Mouse (Mus musculus) forebrain, embryonic 12.5 days (tissue): Measurements from ENCODE around the gene Aifm2. TPM values are rescaled to one million over a fixed set of nuclear protein-coding genes. Genes with fewer than 3 reads are reported as not detected.

Experiments used
- ATAC-seq: fragments of 200-750 bp; cut with Nextera tagmentation; 2 replicates; pipeline ENCODE4 v1.8.0; 2017; ENCODE audit warnings: moderate TSS enrichment; ENCODE audit not compliant: low FRiP score
- H3K27ac ChIP-seq: fragments of 300-500 bp; sonication (generic); 2 replicates; pipeline ENCODE4 v1.5.1; 2016; ENCODE audit warnings: mild to moderate bottlenecking
- H3K27me3 ChIP-seq: fragments of 300-500 bp; sonication (generic); 2 replicates; pipeline ENCODE4 v1.6.1; 2016; ENCODE audit warnings: mild to moderate bottlenecking
- H3K36me3 ChIP-seq: fragments of 300-500 bp; sonication (generic); replicated peaks from 2 replicates; pipeline ENCODE4 v1.6.1; 2016; ENCODE audit warnings: mild to moderate bottlenecking
- H3K4me1 ChIP-seq: fragments of 300-500 bp; sonication (generic); 2 replicates; pipeline ENCODE4 v1.6.1; 2016
- H3K4me2 ChIP-seq: fragments of 300-500 bp; sonication (generic); 2 replicates; pipeline ENCODE4 v1.6.1; 2016; ENCODE audit warnings: mild to moderate bottlenecking, moderate library complexity
- H3K4me3 ChIP-seq: fragments of 300-500 bp; sonication (generic); replicated peaks from 2 replicates; pipeline ENCODE4 v1.5.1; 2016; ENCODE audit warnings: mild to moderate bottlenecking
- H3K9ac ChIP-seq: fragments of 300-500 bp; sonication (generic); 2 replicates; pipeline ENCODE4 v1.6.1; 2016; ENCODE audit warnings: mild to moderate bottlenecking
- H3K9me3 ChIP-seq: fragments of 300-500 bp; sonication (generic); 2 replicates; pipeline ENCODE4 v1.6.1; 2016
- WGBS: fragments of 180-500 bp; shearing (Covaris S2); methylation state at CpG from one replicate; pipeline ENCODE4 v1.1.7; 2016; 5-methylcytosine and 5-hydroxymethylcytosine counted together
- polyA plus RNA-seq: library from polyadenylated mRNA; unstranded; fragments of >200 nt; fragmentation: Nextera tagmentation; extraction: Ambion mirVana; gene quantifications from 2 replicates; pipeline ENCODE4 v1.2.1, GENCODE M21; 2016

Gene Aifm2
- polyA plus RNA-seq, 1 experiment from 2014 or later, result 6.1 TPM

- H3K9ac ChIP-seq, result no peak overlapping the region
- H3K36me3 ChIP-seq, result no peaks in the 10 kb centered on the region
- H3K27me3 ChIP-seq, result 0 out of 2 replicates have a peak, but pooled peaks cover 4% of the 10 kb centered on the region
- H3K4me1 ChIP-seq, result no peaks in the 10 kb centered on the region
- H3K9me3 ChIP-seq, result no peaks in the 10 kb centered on the region
- ATAC-seq, result no peak
- H3K27ac ChIP-seq, result no peak overlapping the region
- WGBS, result 85% methylated on average over 3 of the region's 3 CpGs
- no peak overlapping the region for H3K4me2 ChIP-seq
- H3K4me3 ChIP-seq, result no peak overlapping the region
Measured at GRCm38 (mm10) chr10:61722215-61722614, 7.2 kb downstream of the Aifm2 start.

- Histone ChIP-seq H3K4me2 (no peak overlapping the region), H3K9ac (no peak overlapping the region), H3K4me1 (no peaks in the 10 kb centered on the region), H3K27me3 (0 out of 2 replicates have a peak, but pooled peaks cover 4% of the 10 kb centered on the region), H3K36me3 (no peaks in the 10 kb centered on the region), H3K4me3 (no peak overlapping the region), H3K9me3 (no peaks in the 10 kb centered on the region), H3K27ac (no peak overlapping the region)
- WGBS, result 76% methylated on average over 6 of the region's 6 CpGs
- no peak for ATAC-seq
Measured at GRCm38 (mm10) chr10:61723271-61723670, 8.2 kb downstream of the Aifm2 start.

GRCm38 (mm10) chr10:61729181-61729580 is 14.1 kb downstream of the Aifm2 start:
- Histone ChIP-seq H3K27me3 (no peaks in the 10 kb centered on the region; the same call in 1 of the 2 replicates), H3K36me3 (no peaks in the 10 kb centered on the region; the same call in 1 of the 2 replicates), H3K27ac (no peak overlapping the region), H3K4me2 (no peak overlapping the region), H3K4me3 (no peak overlapping the region), H3K9me3 (no peaks in the 10 kb centered on the region), H3K9ac (no peak overlapping the region), H3K4me1 (no peaks in the 10 kb centered on the region)
- 85% methylated on average over 11 of the region's 11 CpGs for WGBS
- ATAC-seq, result no peak

- no peak overlapping the region for H3K27ac ChIP-seq
- H3K36me3 ChIP-seq, result no peaks in the 10 kb centered on the region; the same call in 1 of the 2 replicates
- no peak overlapping the region for H3K4me3 ChIP-seq
- H3K27me3 ChIP-seq, result no peaks in the 10 kb centered on the region; the same call in 1 of the 2 replicates
- H3K4me1 ChIP-seq, result no peaks in the 10 kb centered on the region
- H3K9ac ChIP-seq, result no peak overlapping the region
- WGBS, result 91% methylated on average over 6 of the region's 6 CpGs
- no peaks in the 10 kb centered on the region for H3K9me3 ChIP-seq
- ATAC-seq, result no peak
- no peak overlapping the region for H3K4me2 ChIP-seq
Measured at GRCm38 (mm10) chr10:61730171-61730570, 15.1 kb downstream of the Aifm2 start.

- no peaks in the 10 kb centered on the region; the same call in 1 of the 2 replicates for H3K27me3 ChIP-seq
Measured at GRCm38 (mm10) chr10:61734377-61734776, 19.3 kb downstream of the Aifm2 start.

GRCm38 (mm10) chr10:61736671-61737078 is 21.6 kb downstream of the Aifm2 start:
- H3K9me3 ChIP-seq, result no peaks in the 10 kb centered on the region
- no peak overlapping the region for H3K4me2 ChIP-seq
- no peak overlapping the region for H3K4me3 ChIP-seq
- 81% methylated on average over 10 of the region's 10 CpGs for WGBS
- H3K36me3 ChIP-seq, result peaks cover 46% of the 10 kb centered on the region
- no peaks in the 10 kb centered on the region; the same call in 1 of the 2 replicates for H3K27me3 ChIP-seq
- no peaks in the 10 kb centered on the region for H3K4me1 ChIP-seq
- H3K9ac ChIP-seq, result no peak overlapping the region
- H3K27ac ChIP-seq, result peak overlapping the region; percentile 32
- no peak for ATAC-seq

More at GRCm38 (mm10) chr10:61734377-61734776, 19.3 kb downstream of the Aifm2 start:
- Histone ChIP-seq H3K9ac (no peak overlapping the region), H3K36me3 (peaks cover 24% of the 10 kb centered on the region), H3K9me3 (no peaks in the 10 kb centered on the region), H3K4me1 (no peaks in the 10 kb centered on the region), H3K27ac (no peak overlapping the region), H3K4me3 (no peak overlapping the region), H3K4me2 (no peak overlapping the region)
- ATAC-seq, result no peak
- WGBS, result 38% methylated on average over 3 of the region's 3 CpGs

GRCm38 (mm10) chr10:61737537-61737936 is 22.5 kb downstream of the Aifm2 start:
- Histone ChIP-seq H3K27ac (no peak overlapping the region), H3K9me3 (no peaks in the 10 kb centered on the region), H3K9ac (no peak overlapping the region), H3K4me3 (no peak overlapping the region), H3K4me2 (no peak overlapping the region), H3K27me3 (no peaks in the 10 kb centered on the region), H3K36me3 (peaks cover 55% of the 10 kb centered on the region), H3K4me1 (no peaks in the 10 kb centered on the region)
- WGBS, result 92% methylated on average over 1 of the region's 1 CpGs
- no peak for ATAC-seq

GRCm38 (mm10) chr10:61738126-61738525 is 23.1 kb downstream of the Aifm2 start:
- Histone ChIP-seq H3K9ac (no peak overlapping the region), H3K27me3 (no peaks in the 10 kb centered on the region), H3K4me1 (no peaks in the 10 kb centered on the region), H3K9me3 (no peaks in the 10 kb centered on the region), H3K27ac (no peak overlapping the region), H3K4me2 (no peak overlapping the region), H3K36me3 (peaks cover 61% of the 10 kb centered on the region), H3K4me3 (no peak overlapping the region)
- WGBS, result 95% methylated on average over 4 of the region's 4 CpGs
- no peak for ATAC-seq

GRCm38 (mm10) chr10:61741306-61741705 is 26.2 kb downstream of the Aifm2 start:
- H3K36me3 ChIP-seq, result peaks cover 92% of the 10 kb centered on the region
- H3K27me3 ChIP-seq, result no peaks in the 10 kb centered on the region
- ATAC-seq, result no peak
- H3K4me2 ChIP-seq, result no peak overlapping the region
- H3K4me3 ChIP-seq, result no peak overlapping the region
- H3K9me3 ChIP-seq, result no peaks in the 10 kb centered on the region
- no peaks in the 10 kb centered on the region for H3K4me1 ChIP-seq
- WGBS, result 96% methylated on average over 1 of the region's 1 CpGs
- H3K27ac ChIP-seq, result no peak overlapping the region
- H3K9ac ChIP-seq, result no peak overlapping the region

- H3K27me3 ChIP-seq, result no peaks in the 10 kb centered on the region
- 95% methylated on average over 4 of the region's 4 CpGs for WGBS
- ATAC-seq, result no peak
- H3K9me3 ChIP-seq, result no peaks in the 10 kb centered on the region
- no peak overlapping the region for H3K9ac ChIP-seq
- H3K4me2 ChIP-seq, result no peak overlapping the region
- no peaks in the 10 kb centered on the region for H3K4me1 ChIP-seq
- no peak overlapping the region for H3K27ac ChIP-seq
- H3K36me3 ChIP-seq, result peaks cover 98% of the 10 kb centered on the region
- no peak overlapping the region for H3K4me3 ChIP-seq
Measured at GRCm38 (mm10) chr10:61741873-61742272, 26.8 kb downstream of the Aifm2 start.

GRCm38 (mm10) chr10:61742336-61742735 is 27.3 kb downstream of the Aifm2 start:
- WGBS, result 98% methylated on average over 8 of the region's 8 CpGs
- Histone ChIP-seq H3K4me1 (no peaks in the 10 kb centered on the region), H3K27me3 (no peaks in the 10 kb centered on the region), H3K9ac (no peak overlapping the region), H3K36me3 (peaks cover 99% of the 10 kb centered on the region), H3K9me3 (no peaks in the 10 kb centered on the region), H3K4me3 (no peak overlapping the region), H3K27ac (no peak overlapping the region), H3K4me2 (no peak overlapping the region)
- no peak for ATAC-seq

- Histone ChIP-seq H3K4me3 (no peak overlapping the region), H3K4me2 (no peak overlapping the region), H3K9ac (no peak overlapping the region), H3K9me3 (no peaks in the 10 kb centered on the region), H3K27me3 (no peaks in the 10 kb centered on the region), H3K36me3 (peaks cover 96% of the 10 kb centered on the region), H3K27ac (no peak overlapping the region), H3K4me1 (no peaks in the 10 kb centered on the region)
- no peak for ATAC-seq
- WGBS, result 94% methylated on average over 4 of the region's 4 CpGs
Measured at GRCm38 (mm10) chr10:61745133-61745532, 30.1 kb downstream of the Aifm2 start.

GRCm38 (mm10) chr10:61747302-61747701 is 32.2 kb downstream of the Aifm2 start:
- H3K36me3 ChIP-seq, result peaks cover 96% of the 10 kb centered on the region
- H3K4me1 ChIP-seq, result no peaks in the 10 kb centered on the region
- H3K9ac ChIP-seq, result no peak overlapping the region
- H3K4me3 ChIP-seq, result no peak overlapping the region
- no peaks in the 10 kb centered on the region for H3K9me3 ChIP-seq
- WGBS, result 95% methylated on average over 13 of the region's 13 CpGs
- H3K4me2 ChIP-seq, result no peak overlapping the region
- no peak overlapping the region for H3K27ac ChIP-seq
- no peaks in the 10 kb centered on the region for H3K27me3 ChIP-seq
- no peak for ATAC-seq
